Mouse (Mus musculus) forebrain, embryonic 10.5 days (tissue): ENCODE measurements around the gene Crybb1. TPM values are rescaled to one million over a fixed set of nuclear protein-coding genes. Genes with fewer than 3 reads are reported as not detected.

ENCODE experiments used
- DNase-seq: peaks from one replicate; pipeline ENCODE4 v3.0.0-alpha.2; 2017; ENCODE audit warnings: low spot score; ENCODE audit errors: extremely low spot score
- H3K27ac ChIP-seq: fragments of 300-500 bp; sonication (generic); 2 replicates; pipeline ENCODE4 v1.5.1; 2016; ENCODE audit warnings: mild to moderate bottlenecking
- H3K27me3 ChIP-seq: fragments of 300-500 bp; sonication (generic); 2 replicates; pipeline ENCODE4 v1.6.1; 2016; ENCODE audit warnings: mild to moderate bottlenecking; ENCODE audit not compliant: poor library complexity, severe bottlenecking
- H3K36me3 ChIP-seq: fragments of 300-500 bp; sonication (generic); replicated peaks from 2 replicates; pipeline ENCODE4 v1.6.1; 2016; ENCODE audit warnings: mild to moderate bottlenecking, moderate library complexity
- H3K4me1 ChIP-seq: fragments of 300-500 bp; sonication (generic); 2 replicates; pipeline ENCODE4 v1.6.1; 2016
- H3K4me3 ChIP-seq: fragments of 300-500 bp; sonication (generic); 2 replicates; pipeline ENCODE4 v1.5.1; 2016; ENCODE audit warnings: mild to moderate bottlenecking, moderate library complexity
- H3K9me3 ChIP-seq: fragments of 300-500 bp; sonication (generic); 2 replicates; pipeline ENCODE4 v1.6.1; 2016; ENCODE audit warnings: mild to moderate bottlenecking, moderate library complexity
- WGBS: fragments of 180-500 bp; shearing (Covaris S2); methylation state at CpG from one replicate; pipeline ENCODE4 v1.1.7; 2016; 5-methylcytosine and 5-hydroxymethylcytosine counted together
- polyA plus RNA-seq: library from polyadenylated mRNA; unstranded; fragments of >200 nt; fragmentation: Nextera tagmentation; extraction: Ambion mirVana; gene quantifications from 2 replicates; pipeline ENCODE4 v1.2.1, GENCODE M21; 2016

The Crybb1 gene
- polyA plus RNA-seq, 1 experiment from 2014 or later: not detected

- DNase-seq: no peak
- Histone ChIP-seq H3K27me3 (no peaks in the 10 kb centered on the region), H3K27ac (peak overlapping the region; percentile 41; the same call in 1 of the 2 replicates), H3K9me3 (no peaks in the 10 kb centered on the region), H3K4me3 (no peak overlapping the region), H3K4me1 (peaks cover 97% of the 10 kb centered on the region), H3K36me3 (peaks cover 61% of the 10 kb centered on the region)
- WGBS: 84% methylated on average over 4 of the region's 4 CpGs
These were observed 36.9 kb upstream of the Crybb1 start for GRCm38 (mm10) chr5:112218679-112219078.

GRCm38 (mm10) chr5:112219398-112219797, 36.2 kb upstream of the Crybb1 start:
- Histone ChIP-seq H3K4me3 (no peak overlapping the region), H3K9me3 (no peaks in the 10 kb centered on the region), H3K4me1 (peaks cover 97% of the 10 kb centered on the region), H3K27ac (peak overlapping the region; percentile 41; the same call in 1 of the 2 replicates), H3K36me3 (peaks cover 68% of the 10 kb centered on the region), H3K27me3 (no peaks in the 10 kb centered on the region)
- no peak for DNase-seq
- 23% methylated on average over 1 of the region's 1 CpGs for WGBS

GRCm38 (mm10) chr5:112220203-112220602, 35.4 kb upstream of the Crybb1 start:
- peaks cover 97% of the 10 kb centered on the region for H3K4me1 ChIP-seq
- H3K27me3 ChIP-seq: no peaks in the 10 kb centered on the region; the same call in 1 of the 2 replicates
- peaks cover 76% of the 10 kb centered on the region for H3K36me3 ChIP-seq
- no peak overlapping the region for H3K4me3 ChIP-seq
- 0 out of 2 replicates have a peak overlapping the region, but pooled peaks have one; percentile 41 for H3K27ac ChIP-seq
- DNase-seq: no peak
- no peaks in the 10 kb centered on the region for H3K9me3 ChIP-seq
- 92% methylated on average over 8 of the region's 8 CpGs for WGBS

DNA sequence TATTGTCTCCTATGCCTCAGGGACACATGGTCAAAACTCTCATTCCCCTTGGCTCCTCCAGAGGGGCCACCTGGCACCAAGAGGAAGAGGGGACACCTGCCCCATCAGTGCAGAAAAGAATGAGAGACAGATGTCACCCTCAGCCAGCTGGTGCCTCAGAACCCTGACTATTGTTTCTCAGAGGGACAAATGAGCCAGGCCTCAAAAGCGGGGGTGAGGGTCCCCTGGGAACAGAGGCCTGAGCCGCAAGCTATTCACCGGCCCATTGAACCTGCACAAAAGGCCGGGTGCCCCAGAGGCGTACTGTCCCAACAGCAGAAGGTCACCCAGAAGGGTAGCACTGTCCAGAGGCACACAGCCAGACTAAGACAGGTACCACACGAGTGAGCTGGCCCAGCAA, 30.0 kb upstream of the Crybb1 start:
- Histone ChIP-seq H3K9me3 (0 out of 2 replicates have a peak, but pooled peaks cover 2% of the 10 kb centered on the region), H3K36me3 (peaks cover 56% of the 10 kb centered on the region), H3K4me3 (peak overlapping the region; percentile 78), H3K27ac (peak overlapping the region; percentile 99), H3K4me1 (peaks cover 86% of the 10 kb centered on the region), H3K27me3 (peaks cover 52% of the 10 kb centered on the region)
- no peak for DNase-seq
- WGBS: 45% methylated on average over 6 of the region's 6 CpGs

GRCm38 (mm10) chr5:112227354-112227753, 28.3 kb upstream of the Crybb1 start:
- no peak for DNase-seq
- Histone ChIP-seq H3K4me3 (peak overlapping the region; percentile 78), H3K27ac (peak overlapping the region; percentile 99), H3K4me1 (peaks cover 81% of the 10 kb centered on the region), H3K36me3 (peaks cover 39% of the 10 kb centered on the region), H3K27me3 (peaks cover 57% of the 10 kb centered on the region), H3K9me3 (0 out of 2 replicates have a peak, but pooled peaks cover 5% of the 10 kb centered on the region)
- WGBS: 1% methylated on average over 30 of the region's 30 CpGs

DNA sequence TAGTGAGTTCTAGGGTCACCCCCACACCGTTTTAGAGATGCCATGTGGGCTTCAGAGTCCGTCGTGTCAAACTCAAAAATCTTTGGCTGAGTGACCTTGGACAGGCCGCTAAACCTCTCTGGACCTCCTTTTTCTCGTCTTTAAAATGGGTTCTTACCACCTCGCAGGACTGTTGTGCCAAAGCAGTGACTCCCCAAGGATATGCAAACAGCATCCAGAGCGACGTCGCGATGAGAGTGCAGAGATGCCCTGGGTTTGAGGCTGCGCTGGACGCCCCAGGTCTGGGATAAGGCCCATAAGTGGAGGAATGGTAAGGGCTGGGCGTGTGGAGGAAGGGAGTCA, 27.7 kb upstream of the Crybb1 start:
- no peak for DNase-seq
- H3K27ac ChIP-seq: peak overlapping the region; percentile 99
- H3K4me1 ChIP-seq: peaks cover 76% of the 10 kb centered on the region
- H3K27me3 ChIP-seq: peaks cover 57% of the 10 kb centered on the region
- 0 out of 2 replicates have a peak, but pooled peaks cover 5% of the 10 kb centered on the region for H3K9me3 ChIP-seq
- WGBS: under 1% methylated on average over 13 of the region's 13 CpGs
- H3K4me3 ChIP-seq: peak overlapping the region; percentile 78
- peaks cover 34% of the 10 kb centered on the region for H3K36me3 ChIP-seq

- H3K4me3 ChIP-seq: peak overlapping the region; percentile 78
- 0 out of 2 replicates have a peak, but pooled peaks cover 5% of the 10 kb centered on the region for H3K9me3 ChIP-seq
- H3K27me3 ChIP-seq: peaks cover 57% of the 10 kb centered on the region
- peak overlapping the region; percentile 99 for H3K27ac ChIP-seq
- under 1% methylated on average over 57 of the region's 57 CpGs for WGBS
- DNase-seq: peak; percentile 76
- H3K36me3 ChIP-seq: peaks cover 28% of the 10 kb centered on the region
- peaks cover 70% of the 10 kb centered on the region for H3K4me1 ChIP-seq
These were observed 27.2 kb upstream of the Crybb1 start for GRCm38 (mm10) chr5:112228240-112229076.

DNA sequence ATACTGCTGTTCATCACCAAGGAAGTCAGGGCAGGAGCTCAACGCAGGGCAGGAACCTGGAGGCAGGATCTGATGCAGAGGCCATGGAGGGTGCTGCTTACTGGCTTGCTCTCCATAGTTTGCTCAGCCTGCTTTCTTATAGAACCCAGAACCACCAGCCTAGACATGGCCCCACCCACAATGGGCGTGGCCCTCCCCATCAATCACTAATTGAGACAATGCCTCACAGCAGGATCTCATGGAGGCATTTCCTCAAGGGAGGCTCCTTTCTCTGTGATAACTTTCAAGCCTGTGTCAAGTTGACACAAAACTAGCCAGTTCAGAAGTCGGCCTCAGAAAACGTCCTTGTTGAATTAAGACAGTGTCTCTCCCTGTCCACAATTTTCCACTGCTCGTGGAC, 19.8 kb upstream of the Crybb1 start:
- 75% methylated on average over 5 of the region's 5 CpGs for whole genome bisulfite sequencing
- DNase-seq: no peak
- Histone ChIP-seq H3K36me3 (no peaks in the 10 kb centered on the region), H3K9me3 (0 out of 2 replicates have a peak, but pooled peaks cover under 1% of the 10 kb centered on the region), H3K4me1 (peaks cover 69% of the 10 kb centered on the region), H3K27ac (peak overlapping the region; percentile 94), H3K4me3 (no peak overlapping the region), H3K27me3 (peaks cover 44% of the 10 kb centered on the region)

DNA sequence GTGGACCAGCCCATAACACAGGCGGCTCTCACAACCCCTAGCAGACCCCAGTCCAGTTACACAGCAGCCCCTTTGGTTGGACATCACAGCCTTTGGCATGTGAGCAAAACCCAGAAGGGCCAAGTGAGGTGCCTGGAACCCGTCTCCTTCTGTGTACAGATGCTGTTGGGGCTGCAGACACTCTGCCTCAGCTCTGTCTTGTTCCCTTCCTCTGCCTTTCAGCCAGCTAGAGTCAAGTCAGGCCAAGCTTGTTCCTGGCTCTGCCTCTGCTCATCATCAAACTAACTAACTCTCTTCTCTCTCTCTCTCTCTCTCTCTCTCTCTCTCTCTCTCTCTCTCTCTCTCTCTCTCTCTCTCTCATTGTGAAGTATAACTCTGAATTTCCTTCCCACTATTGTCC, 19.0 kb upstream of the Crybb1 start:
- WGBS: 81% methylated on average over 2 of the region's 2 CpGs
- peak overlapping the region; percentile 43 for H3K4me3 ChIP-seq
- no peaks in the 10 kb centered on the region for H3K9me3 ChIP-seq
- DNase-seq: no peak
- peaks cover 41% of the 10 kb centered on the region for H3K27me3 ChIP-seq
- H3K27ac ChIP-seq: peak overlapping the region; percentile 94
- peaks cover 67% of the 10 kb centered on the region for H3K4me1 ChIP-seq
- H3K36me3 ChIP-seq: no peaks in the 10 kb centered on the region

- H3K4me1 ChIP-seq: peaks cover 66% of the 10 kb centered on the region
- peak; percentile 86 for DNase-seq
- peak overlapping the region; percentile 43 for H3K4me3 ChIP-seq
- peaks cover 41% of the 10 kb centered on the region for H3K27me3 ChIP-seq
- no peaks in the 10 kb centered on the region for H3K36me3 ChIP-seq
- peak overlapping the region; percentile 94 for H3K27ac ChIP-seq
- WGBS: 2% methylated on average over 16 of the region's 16 CpGs
- H3K9me3 ChIP-seq: no peaks in the 10 kb centered on the region
These were observed 18.2 kb upstream of the Crybb1 start for GRCm38 (mm10) chr5:112237439-112237838.

GRCm38 (mm10) chr5:112237866-112238570, 17.6 kb upstream of the Crybb1 start:
- peaks cover 41% of the 10 kb centered on the region for H3K27me3 ChIP-seq
- H3K9me3 ChIP-seq: no peaks in the 10 kb centered on the region
- peaks cover 71% of the 10 kb centered on the region for H3K4me1 ChIP-seq
- peak overlapping the region; percentile 94 for H3K27ac ChIP-seq
- H3K36me3 ChIP-seq: no peaks in the 10 kb centered on the region
- DNase-seq: peak; percentile 60
- H3K4me3 ChIP-seq: peak overlapping the region; percentile 43
- 41% methylated on average over 9 of the region's 9 CpGs for WGBS

GRCm38 (mm10) chr5:112238781-112239482, 16.7 kb upstream of the Crybb1 start:
- H3K4me3 ChIP-seq: peak overlapping the region; percentile 7; the same call in 1 of the 2 replicates
- no peak for DNase-seq

More at GRCm38 (mm10) chr5:112238781-112239482, 16.7 kb upstream of the Crybb1 start:
- H3K27me3 ChIP-seq: peaks cover 41% of the 10 kb centered on the region
- no peaks in the 10 kb centered on the region for H3K36me3 ChIP-seq
- WGBS: 79% methylated on average over 3 of the region's 3 CpGs
- peaks cover 74% of the 10 kb centered on the region for H3K4me1 ChIP-seq
- H3K9me3 ChIP-seq: no peaks in the 10 kb centered on the region
- peak overlapping the region; percentile 94 for H3K27ac ChIP-seq
